Mouse (Mus musculus) midbrain, embryonic 12.5 days (tissue): ENCODE data around the gene Gm11034. TPM values are rescaled to one million over a fixed set of nuclear protein-coding genes. Genes with fewer than 3 reads are reported as not detected.

Experiments
- ATAC-seq: fragments of 200-750 bp; cut with Nextera tagmentation; 2 replicates; pipeline ENCODE4 v1.8.0; 2017; ENCODE audit warnings: low read depth, moderate TSS enrichment, moderate library complexity; ENCODE audit not compliant: low FRiP score
- H3K27ac ChIP-seq: fragments of 300-500 bp; sonication (generic); replicated peaks from 2 replicates; pipeline ENCODE4 v1.5.1; 2016; ENCODE audit warnings: mild to moderate bottlenecking
- H3K27me3 ChIP-seq: fragments of 300-500 bp; sonication (generic); 2 replicates; pipeline ENCODE4 v1.6.1; 2016; ENCODE audit warnings: mild to moderate bottlenecking
- H3K36me3 ChIP-seq: fragments of 300-500 bp; sonication (generic); 2 replicates; pipeline ENCODE4 v1.6.1; 2016
- H3K4me1 ChIP-seq: fragments of 300-500 bp; sonication (generic); 2 replicates; pipeline ENCODE4 v1.6.1; 2016
- H3K4me2 ChIP-seq: fragments of 300-500 bp; sonication (generic); replicated peaks from 2 replicates; pipeline ENCODE4 v1.6.1; 2016; ENCODE audit warnings: mild to moderate bottlenecking, moderate library complexity
- H3K4me3 ChIP-seq: fragments of 300-500 bp; sonication (generic); 2 replicates; pipeline ENCODE4 v1.5.1; 2016; ENCODE audit warnings: mild to moderate bottlenecking
- H3K9ac ChIP-seq: fragments of 300-500 bp; sonication (generic); replicated peaks from 2 replicates; pipeline ENCODE4 v1.6.1; 2016; ENCODE audit warnings: mild to moderate bottlenecking, moderate library complexity
- H3K9me3 ChIP-seq: fragments of 300-500 bp; sonication (generic); 2 replicates; pipeline ENCODE4 v1.6.1; 2016; ENCODE audit warnings: mild to moderate bottlenecking
- WGBS: fragments of 180-500 bp; shearing (Covaris S2); methylation state at CpG from one replicate; pipeline ENCODE4 v1.1.7; 2016; 5-methylcytosine and 5-hydroxymethylcytosine counted together
- polyA plus RNA-seq: library from polyadenylated mRNA; unstranded; fragments of >200 nt; fragmentation: Nextera tagmentation; extraction: Ambion mirVana; gene quantifications from 2 replicates; pipeline ENCODE4 v1.2.1, GENCODE M21; 2016

Gm11034 gene
- polyA plus RNA-seq, 1 experiment from 2014 or later = not detected

DNA sequence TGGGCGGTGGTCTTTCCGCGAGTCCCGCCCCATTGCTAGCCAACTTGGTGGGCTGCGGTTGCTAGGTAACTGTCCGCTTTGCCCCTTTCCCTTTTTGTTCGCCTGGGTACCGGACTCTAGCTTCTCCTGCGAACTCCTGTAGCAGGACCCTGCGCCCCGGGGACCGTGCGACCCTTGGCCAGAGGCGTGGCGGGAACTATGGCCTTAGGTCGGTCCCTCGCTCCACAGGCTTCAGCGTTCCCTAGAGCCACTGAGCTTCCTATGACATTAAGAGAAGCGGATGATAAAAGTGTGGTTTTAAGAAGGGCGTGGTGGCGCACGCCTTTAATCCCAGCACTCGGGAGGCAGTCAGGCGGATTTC, 26.9 kb upstream of the Gm11034 start:
- ATAC-seq = no peak
- Histone ChIP-seq H3K27me3 (no peaks in the 10 kb centered on the region), H3K36me3 (peaks cover 7% of the 10 kb centered on the region), H3K4me2 (peak overlapping the region; percentile 60), H3K4me1 (peaks cover 16% of the 10 kb centered on the region), H3K9ac (peak overlapping the region; percentile 54), H3K4me3 (peak overlapping the region; percentile 64), H3K9me3 (no peaks in the 10 kb centered on the region), H3K27ac (peak overlapping the region; percentile 95)
- under 1% methylated on average over 24 of the region's 24 CpGs for WGBS

DNA sequence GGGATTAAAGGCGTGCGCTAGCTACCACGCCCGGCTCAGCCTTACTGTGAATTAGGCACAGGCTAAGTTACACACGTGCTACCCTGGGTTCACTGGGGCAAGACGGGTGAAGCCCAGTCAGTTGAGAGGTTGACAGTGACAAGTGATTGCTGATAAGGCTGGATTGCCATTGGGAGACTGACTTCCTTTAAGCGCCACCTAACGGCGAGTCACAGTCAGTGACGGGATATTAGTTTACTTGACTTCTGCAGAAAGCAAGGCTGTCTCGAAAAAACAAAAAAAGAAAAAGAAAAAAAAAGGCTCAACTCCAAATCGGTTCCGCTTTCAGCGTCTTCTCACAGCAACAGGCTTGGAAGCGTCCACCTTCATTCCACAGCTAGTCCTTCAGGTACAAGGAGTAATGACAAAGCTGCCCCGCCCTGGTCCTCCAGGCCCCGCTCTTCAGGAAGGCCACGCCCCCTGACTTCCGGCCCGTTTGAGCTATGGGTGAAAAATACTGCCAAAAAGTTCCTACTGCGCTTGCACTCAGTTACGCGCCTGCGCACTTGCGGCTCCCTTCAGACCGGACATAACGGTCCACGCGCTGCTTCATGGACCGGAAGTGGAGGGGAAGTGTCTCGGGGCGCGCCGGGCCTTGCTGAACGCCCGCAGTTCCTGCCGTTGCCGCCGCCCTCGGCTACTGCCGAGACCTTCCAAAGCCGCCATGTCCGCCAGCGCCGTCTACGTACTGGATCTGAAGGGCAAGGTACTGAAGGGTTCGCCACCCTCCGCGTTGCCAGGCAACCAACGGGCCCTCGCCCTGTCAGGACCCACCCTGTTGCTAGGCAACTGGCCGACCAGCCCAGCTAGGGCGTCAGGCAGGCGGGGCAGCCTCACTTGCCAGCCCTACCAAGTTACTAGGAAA, 26.3 kb upstream of the Gm11034 start, which contains the start of gene Ap1m1:
Ap1m1 (plus strand) TSS at position 520 of the 904 bp plus-strand sequence.
- peak within 1 kb of the TSS; percentile 54 for H3K9ac ChIP-seq
- peak within 1 kb of the TSS; percentile 95 for H3K27ac ChIP-seq
- no peaks in the 10 kb centered on the region for H3K27me3 ChIP-seq
- H3K4me1 ChIP-seq = peaks cover 16% of the 10 kb centered on the region
- peaks cover 7% of the 10 kb centered on the region for H3K36me3 ChIP-seq
- under 1% methylated on average over 54 of the region's 54 CpGs for WGBS
- H3K4me2 ChIP-seq = peak within 1 kb of the TSS; percentile 60
- peak; percentile 97 for ATAC-seq
- H3K9me3 ChIP-seq = no peaks in the 10 kb centered on the region
- H3K4me3 ChIP-seq = peak within 1 kb of the TSS; percentile 64

DNA sequence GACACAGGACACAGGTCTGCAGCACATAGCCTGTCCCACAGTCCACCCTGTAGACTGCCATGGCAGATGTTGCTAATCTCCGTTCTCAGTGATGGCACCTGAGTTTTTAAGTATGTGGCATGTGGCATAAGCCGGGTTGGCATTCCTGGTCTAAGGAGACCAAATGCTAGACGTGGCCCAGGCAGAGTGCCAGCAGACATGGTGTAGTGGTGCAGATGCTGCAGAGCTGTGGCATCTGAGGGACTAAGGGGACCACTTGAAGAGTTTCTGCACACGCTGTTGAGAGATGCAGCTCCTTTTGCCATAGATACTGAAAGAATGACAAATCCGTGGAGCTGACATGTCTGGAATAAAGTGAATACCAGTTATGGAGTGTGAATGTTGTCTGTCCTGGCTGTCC, 9.2 kb upstream of the Gm11034 start:
- no peaks in the 10 kb centered on the region for H3K27me3 ChIP-seq
- no peak overlapping the region for H3K4me3 ChIP-seq
- H3K4me2 ChIP-seq = no peak overlapping the region
- ATAC-seq = no peak
- no peak overlapping the region for H3K27ac ChIP-seq
- peaks cover 14% of the 10 kb centered on the region for H3K4me1 ChIP-seq
- 93% methylated on average over 5 of the region's 5 CpGs for WGBS
- peaks cover 34% of the 10 kb centered on the region for H3K36me3 ChIP-seq
- no peak overlapping the region for H3K9ac ChIP-seq
- H3K9me3 ChIP-seq = no peaks in the 10 kb centered on the region

DNA sequence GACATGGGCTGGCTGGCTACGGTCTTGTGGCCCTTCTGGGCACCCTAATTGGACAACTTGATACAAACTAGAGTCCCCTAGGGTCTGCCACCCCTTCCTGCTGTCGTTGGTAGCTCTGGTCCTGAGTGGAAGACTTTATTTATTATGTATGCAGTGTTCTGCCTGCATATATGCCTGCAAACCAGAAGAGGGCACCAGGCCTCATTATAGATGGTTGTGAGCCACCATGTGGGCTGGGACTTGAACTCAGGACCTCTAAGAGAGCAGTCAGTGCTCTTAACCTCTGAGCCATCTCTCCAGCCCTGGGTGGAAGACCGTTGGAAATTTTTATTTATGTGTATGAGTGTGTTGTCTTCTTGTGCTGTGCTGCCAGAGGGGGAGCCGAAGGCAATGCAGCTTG, 7.3 kb upstream of the Gm11034 start:
- H3K4me1 ChIP-seq = peaks cover 14% of the 10 kb centered on the region
- H3K4me2 ChIP-seq = peak overlapping the region; percentile 92
- H3K9me3 ChIP-seq = no peaks in the 10 kb centered on the region
- ATAC-seq = no peak
- H3K36me3 ChIP-seq = peaks cover 34% of the 10 kb centered on the region
- H3K9ac ChIP-seq = no peak overlapping the region
- 86% methylated on average over 4 of the region's 4 CpGs for WGBS
- no peak overlapping the region for H3K27ac ChIP-seq
- peak overlapping the region; percentile 86 for H3K4me3 ChIP-seq
- H3K27me3 ChIP-seq = 0 out of 2 replicates have a peak, but pooled peaks cover 6% of the 10 kb centered on the region

DNA sequence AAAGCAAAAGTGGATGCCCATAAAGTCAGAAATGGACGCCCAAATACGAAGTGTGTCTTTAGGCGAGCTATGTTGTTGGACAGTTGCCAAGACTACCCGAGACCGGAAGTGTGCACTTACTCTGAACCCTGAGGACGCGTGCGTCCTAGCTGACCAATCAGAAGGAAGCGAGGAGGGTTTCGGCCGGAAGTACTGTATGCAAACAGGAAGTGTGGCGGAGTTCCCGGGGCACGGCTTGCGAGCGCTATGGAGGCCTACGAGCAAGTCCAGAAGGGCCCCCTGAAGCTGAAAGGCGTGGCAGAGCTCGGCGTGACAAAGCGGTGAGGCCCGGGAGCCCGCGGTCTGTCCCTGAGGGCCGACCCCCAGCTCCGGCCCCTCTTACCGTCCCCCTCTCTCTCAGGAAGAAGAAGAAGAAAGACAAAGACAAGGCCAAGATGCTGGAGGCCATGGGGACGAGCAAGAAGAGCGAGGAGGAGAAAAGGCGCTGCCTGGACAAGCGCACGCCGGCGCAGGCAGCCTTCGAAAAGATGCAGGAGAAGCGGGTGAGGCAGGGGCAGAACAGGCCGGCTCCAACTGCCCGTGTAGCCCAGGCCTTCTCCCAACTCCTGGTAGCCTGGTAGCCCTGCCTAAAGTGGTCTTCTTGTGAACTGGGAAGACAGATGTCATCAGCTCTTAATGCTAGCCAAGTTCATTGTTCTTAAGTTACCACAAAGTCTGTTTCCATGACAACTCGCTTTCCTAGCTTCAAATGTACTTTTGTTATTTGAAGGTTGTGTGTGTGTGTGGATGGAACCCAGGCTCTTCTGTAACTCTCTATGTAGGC, 6.3 kb upstream of the Gm11034 start, which contains the start of gene Fam32a:
Fam32a (plus strand) TSS at position 190 of the 823 bp plus-strand sequence.
- Histone ChIP-seq H3K9me3 (no peaks in the 10 kb centered on the region), H3K9ac (peak within 1 kb of the TSS; percentile 82), H3K27ac (peak within 1 kb of the TSS; percentile 75), H3K4me1 (peaks cover 14% of the 10 kb centered on the region), H3K36me3 (peaks cover 34% of the 10 kb centered on the region), H3K4me3 (peak within 1 kb of the TSS; percentile 86), H3K27me3 (peaks cover 10% of the 10 kb centered on the region; the same call in 1 of the 2 replicates), H3K4me2 (peak within 1 kb of the TSS; percentile 92)
- ATAC-seq = peak; percentile 99
- 16% methylated on average over 39 of the region's 39 CpGs for WGBS

DNA sequence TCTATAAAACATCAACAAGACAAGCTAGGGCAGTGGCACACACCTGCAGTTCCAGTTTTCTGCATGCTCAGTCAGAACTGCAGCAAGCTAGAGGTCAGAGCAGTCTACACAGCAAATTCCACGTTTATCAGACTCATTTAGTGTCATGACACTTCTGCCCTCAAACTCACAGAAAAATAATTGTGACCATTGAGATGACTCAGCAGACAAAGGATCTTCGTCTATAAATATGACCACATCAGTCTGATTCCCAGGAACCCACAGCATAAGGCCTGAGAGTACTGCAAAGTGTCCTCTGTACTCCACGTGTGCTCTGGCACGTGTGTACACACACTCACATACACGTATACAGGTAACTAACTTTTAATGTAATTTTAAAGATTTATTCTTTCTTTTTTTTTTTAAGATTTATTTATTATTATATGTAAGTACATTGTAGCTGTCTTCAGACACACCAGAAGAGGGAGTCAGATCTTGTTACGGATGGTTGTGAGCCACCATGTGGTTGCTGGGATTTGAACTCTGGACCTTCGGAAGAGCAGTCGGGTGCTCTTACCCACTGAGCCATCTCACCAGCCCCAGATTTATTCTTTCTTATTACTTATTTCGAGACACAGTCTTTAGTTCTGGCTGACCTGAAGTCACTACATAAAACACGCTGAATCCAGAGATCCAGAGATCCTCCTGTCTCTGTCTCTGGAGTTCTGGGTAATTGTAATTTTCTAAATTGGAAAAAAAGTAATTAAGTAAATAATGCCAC, 5.5 kb upstream of the Gm11034 start:
- Histone ChIP-seq H3K9ac (no peak overlapping the region), H3K4me3 (peak overlapping the region; percentile 86), H3K36me3 (peaks cover 32% of the 10 kb centered on the region), H3K9me3 (no peaks in the 10 kb centered on the region), H3K4me2 (peak overlapping the region; percentile 92), H3K27me3 (peaks cover 12% of the 10 kb centered on the region; the same call in 1 of the 2 replicates), H3K4me1 (peaks cover 14% of the 10 kb centered on the region), H3K27ac (no peak overlapping the region)
- no peak; the same call in 1 of the 2 replicates for ATAC-seq
- 80% methylated on average over 9 of the region's 10 CpGs for WGBS

DNA sequence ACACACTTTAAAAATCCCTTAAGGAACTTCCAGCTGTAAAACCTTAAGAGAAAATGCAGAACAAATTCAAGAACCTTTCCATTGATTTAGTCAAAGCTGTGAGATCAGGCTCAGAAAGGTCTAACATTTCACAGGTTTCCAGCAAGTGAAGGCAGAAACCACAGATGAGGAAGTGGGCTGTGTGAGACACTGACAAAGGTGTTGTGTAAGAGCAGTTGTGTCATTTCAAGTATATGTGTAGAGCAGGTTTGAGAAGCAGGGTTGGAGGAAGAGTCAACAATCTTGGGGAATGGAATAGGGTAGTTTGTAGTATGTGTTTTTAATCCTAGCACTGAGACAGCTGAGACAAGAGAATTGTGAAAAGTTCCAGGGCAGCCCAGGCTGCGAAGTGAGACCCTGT, 2.4 kb upstream of the Gm11034 start:
- peaks cover 16% of the 10 kb centered on the region for H3K27me3 ChIP-seq
- H3K9ac ChIP-seq = no peak overlapping the region
- H3K4me3 ChIP-seq = no peak overlapping the region
- H3K27ac ChIP-seq = no peak overlapping the region
- no peak for ATAC-seq
- peaks cover 8% of the 10 kb centered on the region for H3K4me1 ChIP-seq
- H3K36me3 ChIP-seq = 0 out of 2 replicates have a peak, but pooled peaks cover 2% of the 10 kb centered on the region
- H3K9me3 ChIP-seq = no peaks in the 10 kb centered on the region
- no peak overlapping the region for H3K4me2 ChIP-seq
- 53% methylated on average over 1 of the region's 1 CpGs for WGBS

DNA sequence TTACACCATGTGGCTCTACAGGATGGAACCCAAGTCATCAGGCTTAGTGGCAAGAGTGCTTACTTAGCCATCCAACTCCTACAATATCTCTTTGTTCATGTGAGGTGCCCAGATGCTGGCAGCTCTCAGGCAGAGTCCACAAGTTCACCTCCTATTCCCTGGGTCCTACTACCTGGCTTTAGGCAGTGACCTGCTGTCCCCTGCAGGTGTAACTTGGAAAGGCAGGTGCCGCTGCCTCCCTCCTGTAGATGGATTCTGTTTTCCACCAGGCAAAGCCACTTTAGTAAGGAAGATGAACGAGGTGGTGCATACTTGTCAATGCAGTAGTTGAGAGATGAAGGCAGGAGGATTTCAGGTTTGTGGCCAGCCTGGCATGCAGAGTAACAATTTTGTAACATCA, 1.6 kb upstream of the Gm11034 start:
- no peak overlapping the region for H3K27ac ChIP-seq
- H3K9ac ChIP-seq = no peak overlapping the region
- H3K4me1 ChIP-seq = no peaks in the 10 kb centered on the region
- no peak overlapping the region for H3K4me2 ChIP-seq
- ATAC-seq = no peak
- peaks cover 16% of the 10 kb centered on the region for H3K27me3 ChIP-seq
- 48% methylated on average over 2 of the region's 2 CpGs for WGBS
- no peaks in the 10 kb centered on the region for H3K36me3 ChIP-seq
- H3K9me3 ChIP-seq = no peaks in the 10 kb centered on the region
- no peak overlapping the region for H3K4me3 ChIP-seq

DNA sequence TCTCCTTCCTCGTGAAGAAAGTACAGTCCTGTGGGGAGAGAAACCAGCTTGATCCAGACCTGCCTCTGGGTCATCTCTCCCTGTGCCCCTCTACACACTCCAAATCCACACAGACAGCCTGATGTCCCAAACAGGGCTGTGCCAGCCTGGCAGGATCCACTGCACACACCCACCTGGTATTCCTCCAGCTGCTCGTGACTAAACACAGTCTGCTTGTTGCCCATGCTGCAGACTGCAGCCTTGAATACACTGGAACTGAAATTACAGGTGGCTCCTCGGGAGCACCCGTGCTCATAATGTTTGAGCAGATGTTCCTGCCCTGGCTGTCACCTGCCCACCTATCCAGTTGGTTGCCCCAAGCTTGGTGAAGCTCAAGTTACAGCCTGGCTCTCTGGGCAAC, 685 bp downstream of the Gm11034 start, which contains the start of gene Cib3:
Cib3 (minus strand) TSS at position 87 of the 400 bp plus-strand sequence.
- no peak for ATAC-seq
- Histone ChIP-seq H3K4me3 (no peak within 1 kb of the TSS), H3K4me1 (no peaks in the 10 kb centered on the region), H3K27me3 (peaks cover 16% of the 10 kb centered on the region), H3K36me3 (no peaks in the 10 kb centered on the region), H3K9ac (no peak within 1 kb of the TSS), H3K27ac (no peak within 1 kb of the TSS), H3K9me3 (no peaks in the 10 kb centered on the region), H3K4me2 (no peak within 1 kb of the TSS)
- WGBS = 75% methylated on average over 4 of the region's 4 CpGs

DNA sequence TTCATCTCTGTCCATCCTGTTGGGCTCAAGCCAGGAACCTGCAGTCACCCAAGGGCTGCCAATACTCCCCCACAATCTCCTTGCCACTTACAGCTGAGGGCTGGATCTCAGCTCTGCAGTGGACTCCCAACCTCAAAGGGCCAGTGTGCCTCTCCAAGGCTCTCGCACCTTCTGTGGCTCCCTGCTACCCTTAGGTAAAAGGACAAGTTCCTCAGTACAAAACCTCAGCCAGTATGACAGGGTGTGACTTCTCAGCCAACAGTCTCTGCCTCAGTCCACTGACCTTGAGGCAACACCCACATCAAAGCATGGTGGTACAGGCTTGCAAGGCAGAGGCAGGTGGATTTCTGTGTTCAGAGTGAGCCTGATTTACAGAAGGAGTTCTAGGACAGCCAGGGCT, 1.6 kb downstream of the Gm11034 start:
- Histone ChIP-seq H3K9ac (no peak overlapping the region), H3K36me3 (no peaks in the 10 kb centered on the region), H3K27me3 (peaks cover 15% of the 10 kb centered on the region), H3K4me1 (no peaks in the 10 kb centered on the region), H3K4me3 (no peak overlapping the region), H3K27ac (no peak overlapping the region), H3K9me3 (no peaks in the 10 kb centered on the region), H3K4me2 (no peak overlapping the region)
- WGBS = 91% methylated on average over 1 of the region's 1 CpGs
- ATAC-seq = no peak

DNA sequence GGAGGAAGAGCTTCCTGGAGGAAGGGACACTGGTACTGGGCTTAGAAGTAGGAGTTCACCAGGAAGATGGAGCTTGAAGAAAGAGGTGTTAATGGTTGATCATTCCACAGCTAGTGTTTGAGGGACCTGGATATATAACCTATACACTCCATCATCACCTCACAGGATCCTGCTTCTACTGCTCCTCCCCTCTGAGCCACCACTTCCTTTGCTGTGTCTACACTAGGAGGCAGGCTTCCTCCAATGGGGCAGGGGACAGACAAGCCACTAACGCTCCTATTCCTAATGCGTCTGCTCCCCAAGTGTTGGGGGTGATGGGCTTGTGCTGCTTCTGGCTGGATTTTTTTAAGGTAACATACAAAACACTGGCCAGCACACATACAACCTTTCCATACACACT, 2.7 kb downstream of the Gm11034 start:
- WGBS = 74% methylated on average over 2 of the region's 2 CpGs
- Histone ChIP-seq H3K27ac (no peak overlapping the region), H3K4me2 (no peak overlapping the region), H3K9ac (no peak overlapping the region), H3K4me1 (no peaks in the 10 kb centered on the region), H3K36me3 (no peaks in the 10 kb centered on the region), H3K27me3 (peaks cover 10% of the 10 kb centered on the region), H3K4me3 (no peak overlapping the region), H3K9me3 (no peaks in the 10 kb centered on the region)
- no peak for ATAC-seq
